Mouse (Mus musculus): ENCODE results near the gene Cda. TPM values are rescaled to one million over a fixed set of nuclear protein-coding genes. Genes with fewer than 3 reads are reported as not detected.
"Not testable (repeated sequence)": the region's sequence is repeated elsewhere in the genome, so short reads cannot be mapped to it uniquely, and the experiment has no call there.

Gene Cda
- total RNA-seq, 2 experiments from 2014 or later, result 3.8 to 4.0 TPM

DNA sequence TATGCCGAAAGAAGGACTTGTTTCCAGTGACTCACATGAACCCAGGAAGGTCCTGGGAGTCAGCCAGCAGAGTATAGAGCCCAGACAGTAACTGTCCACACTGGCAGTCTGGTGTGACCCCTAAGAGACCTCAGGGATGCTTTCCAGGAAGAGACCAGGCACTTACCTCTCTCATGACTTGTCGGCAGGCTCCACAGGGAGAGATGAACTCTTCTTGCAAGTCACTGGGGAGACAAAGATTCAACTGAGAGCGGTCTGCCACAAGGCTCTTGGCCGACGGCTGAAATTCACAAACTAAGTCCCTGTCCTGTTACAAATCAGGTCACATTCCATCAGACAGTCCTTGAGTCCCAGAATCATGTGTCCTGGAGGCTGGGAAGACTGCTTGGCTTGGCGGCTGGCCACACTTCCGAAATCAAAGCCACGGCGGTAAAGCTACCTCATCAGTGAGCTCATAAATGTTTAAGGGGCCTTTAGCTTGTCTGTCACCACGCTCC is 24.4 kb downstream of the Cda start:
- intact Hi-C loops (cut with DNase I), result no loop called here
- no peak for TF ChIP-seq CTCF (IDR thresholded peaks at IDR 0.05)
- Histone ChIP-seq H3K27ac (no peak overlapping the region), H3K4me3 (no peak overlapping the region)
- DNase-seq (ENCODE audit: extremely low spot score in 1 of 2, low spot score in 2 of 2), result no peak

- intact Hi-C loops (cut with DNase I), result no loop called here
- no peak overlapping the region for H3K27ac ChIP-seq
- no peak for TF ChIP-seq CTCF (IDR thresholded peaks at IDR 0.05)
- DNase-seq (ENCODE audit: extremely low spot score in 1 of 2, low spot score in 2 of 2), result no peak
- H3K4me3 ChIP-seq, result no peak overlapping the region
Measured at GRCm38 (mm10) chr4:138342778-138343177, 25.0 kb downstream of the Cda start.

GRCm38 (mm10) chr4:138342048-138342447 is 25.7 kb downstream of the Cda start:
- Histone ChIP-seq H3K27ac (no peak overlapping the region), H3K4me3 (no peak overlapping the region)
- intact Hi-C loops (cut with DNase I), result no loop called here
- TF ChIP-seq CTCF (IDR thresholded peaks at IDR 0.05), result no peak
- DNase-seq (ENCODE audit: extremely low spot score in 1 of 2, low spot score in 2 of 2), result no peak

DNA sequence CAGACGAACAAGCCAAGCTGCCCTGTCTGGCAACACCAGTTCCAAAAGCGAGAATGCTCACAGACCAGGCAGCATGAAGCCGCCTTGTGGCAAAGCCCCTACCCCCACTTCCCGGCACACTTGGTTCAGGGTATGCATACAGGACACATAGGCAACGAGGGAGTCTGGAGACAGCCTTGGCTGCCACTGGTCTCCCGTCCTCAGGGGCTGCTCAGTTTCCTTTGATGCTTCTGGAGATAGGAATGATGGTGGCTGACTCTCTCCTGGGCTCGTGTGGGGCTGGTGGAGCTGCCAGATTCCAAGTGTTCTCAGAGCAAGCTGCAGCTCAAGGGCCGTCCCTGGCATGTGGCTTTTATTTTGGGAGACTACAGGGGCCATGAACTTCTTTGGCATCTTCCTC is 26.4 kb downstream of the Cda start:
- no peak for TF ChIP-seq CTCF (IDR thresholded peaks at IDR 0.05)
- Histone ChIP-seq H3K4me3 (no peak overlapping the region), H3K27ac (no peak overlapping the region)
- DNase-seq (ENCODE audit: extremely low spot score in 1 of 2, low spot score in 2 of 2), result no peak
- intact Hi-C loops (cut with DNase I), result no loop called here

DNA sequence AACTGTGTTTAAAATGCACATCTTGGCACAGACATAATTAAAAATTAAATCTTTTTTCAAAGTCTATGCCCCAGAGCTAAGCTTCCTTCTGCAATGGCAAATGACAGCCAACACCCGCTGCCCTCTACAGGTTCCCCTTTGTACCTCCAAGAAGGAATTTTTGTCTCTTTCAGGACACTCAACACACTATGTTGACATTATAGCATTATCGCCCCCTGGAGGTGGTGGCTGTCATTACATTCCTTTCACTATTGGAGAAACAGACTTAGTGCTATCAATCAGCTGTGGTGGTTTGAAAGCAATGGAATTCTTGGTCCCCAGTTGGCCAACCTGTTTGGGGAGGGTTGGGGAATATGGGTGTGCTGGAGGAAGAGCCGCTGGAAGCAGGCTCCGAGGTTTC is 27.8 kb downstream of the Cda start:
- TF ChIP-seq CTCF (IDR thresholded peaks at IDR 0.05), result peak; percentile 78
- Histone ChIP-seq H3K4me3 (no peak overlapping the region), H3K27ac (no peak overlapping the region)
- peak in 1 of 2 experiments; percentile 55 for DNase-seq (ENCODE audit: extremely low spot score in 1 of 2, low spot score in 2 of 2)
- intact Hi-C loops (cut with DNase I), result no loop called here

GRCm38 (mm10) chr4:138337341-138337740 is 30.5 kb downstream of the Cda start:
- DNase-seq (ENCODE audit: extremely low spot score in 1 of 2, low spot score in 2 of 2), result no peak
- TF ChIP-seq CTCF (IDR thresholded peaks at IDR 0.05), result no peak
- intact Hi-C loops (cut with DNase I), result no loop called here
- Histone ChIP-seq H3K4me3 (no peak overlapping the region), H3K27ac (no peak overlapping the region)

DNA sequence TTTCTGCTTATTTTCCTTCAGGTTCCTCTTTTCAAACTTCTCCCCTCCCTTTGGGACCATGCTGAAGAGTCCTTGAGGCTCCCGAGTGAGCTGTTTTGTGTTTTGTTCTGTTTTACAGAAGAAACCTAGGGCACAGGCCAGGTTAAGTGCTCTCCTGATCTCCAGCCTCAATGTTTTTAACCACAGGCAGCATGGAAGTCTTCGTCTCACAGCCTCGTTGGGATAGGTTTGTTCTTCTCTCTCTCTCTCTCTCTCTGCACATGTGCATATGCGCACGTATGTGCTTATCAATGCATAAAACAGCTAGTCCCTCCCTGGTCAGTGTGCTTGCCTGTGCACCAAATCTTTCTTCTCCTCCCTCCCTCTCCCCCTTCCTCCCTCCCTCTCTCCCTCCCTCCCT is 30.9 kb downstream of the Cda start:
- TF ChIP-seq CTCF (IDR thresholded peaks at IDR 0.05), result no peak
- Histone ChIP-seq H3K4me3 (no peak overlapping the region), H3K27ac (no peak overlapping the region)
- intact Hi-C loops (cut with DNase I), result no loop called here
- no peak for DNase-seq (ENCODE audit: extremely low spot score in 1 of 2, low spot score in 2 of 2)

- TF ChIP-seq CTCF (IDR thresholded peaks at IDR 0.05), result peak; percentile 54
- no peak for DNase-seq (ENCODE audit: extremely low spot score in 1 of 2, low spot score in 2 of 2)
- H3K4me3 ChIP-seq, result no peak overlapping the region
- no peak overlapping the region for H3K27ac ChIP-seq
- intact Hi-C loops (cut with DNase I), result no loop called here
Measured at GRCm38 (mm10) chr4:138335648-138336047, 32.1 kb downstream of the Cda start.

DNA sequence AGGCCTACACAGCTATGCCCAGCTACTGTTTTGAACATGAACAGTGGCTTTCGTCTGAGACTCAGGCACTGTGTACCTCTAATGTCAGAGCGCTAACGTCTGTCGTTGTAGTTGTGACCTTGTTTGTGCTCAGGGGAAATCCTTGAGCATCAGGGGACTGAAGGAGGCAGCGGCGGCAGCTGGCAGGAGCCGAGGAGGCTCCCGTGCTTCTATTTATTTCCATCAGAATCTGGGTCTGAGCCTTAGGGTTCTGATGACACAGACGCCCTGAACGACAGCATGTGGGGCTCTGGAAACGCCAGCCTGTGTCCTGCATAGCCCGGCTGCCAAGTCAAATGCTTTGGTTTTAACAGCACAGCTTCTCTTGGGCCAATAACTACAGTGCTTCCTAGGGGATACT is 32.8 kb downstream of the Cda start:
- intact Hi-C loops (cut with DNase I), result no loop called here
- Histone ChIP-seq H3K27ac (no peak overlapping the region), H3K4me3 (no peak overlapping the region)
- TF ChIP-seq CTCF (IDR thresholded peaks at IDR 0.05), result no peak
- no peak for DNase-seq (ENCODE audit: extremely low spot score in 1 of 2, low spot score in 2 of 2)

DNA sequence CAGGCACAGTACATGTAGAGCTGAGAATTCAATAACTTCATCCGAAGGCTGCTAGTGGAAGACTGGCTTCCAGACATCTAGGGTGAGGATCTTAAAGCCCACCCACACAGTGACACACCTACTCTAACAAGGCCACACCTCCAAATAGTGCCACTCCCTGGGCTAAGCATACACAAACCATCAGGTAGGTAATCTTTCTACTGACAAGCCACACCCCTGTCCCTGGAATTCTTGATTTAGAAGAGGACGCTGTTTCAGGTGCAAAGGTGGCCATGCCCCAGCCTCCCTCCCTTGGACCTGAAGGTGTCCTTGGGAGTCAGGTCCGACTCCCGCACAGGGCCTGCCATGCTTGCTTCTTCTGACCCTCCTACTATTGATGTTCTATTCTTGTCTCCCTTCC is 34.7 kb downstream of the Cda start:
- H3K4me3 ChIP-seq, result no peak overlapping the region
- intact Hi-C loops (cut with DNase I), result no loop called here
- TF ChIP-seq CTCF (IDR thresholded peaks at IDR 0.05), result no peak
- H3K27ac ChIP-seq, result no peak overlapping the region
- no peak for DNase-seq (ENCODE audit: extremely low spot score in 1 of 2, low spot score in 2 of 2)

GRCm38 (mm10) chr4:138331647-138332046 is 36.1 kb downstream of the Cda start:
- no peak for TF ChIP-seq CTCF (IDR thresholded peaks at IDR 0.05)
- intact Hi-C loops (cut with DNase I), result no loop called here
- Histone ChIP-seq H3K4me3 (no peak overlapping the region), H3K27ac (no peak overlapping the region)
- no peak for DNase-seq (ENCODE audit: extremely low spot score in 1 of 2, low spot score in 2 of 2)

GRCm38 (mm10) chr4:138330264-138330671 is 37.5 kb downstream of the Cda start:
- no peak for DNase-seq (ENCODE audit: extremely low spot score in 1 of 2, low spot score in 2 of 2)
- no peak overlapping the region for H3K27ac ChIP-seq
- no peak overlapping the region for H3K4me3 ChIP-seq
- intact Hi-C loops (cut with DNase I), result no loop called here
- no peak for TF ChIP-seq CTCF (IDR thresholded peaks at IDR 0.05)

- intact Hi-C loops (cut with DNase I), result loop anchor here (2.0 kb wide), 1 partner anchor 51 kb away; no protein-coding TSS in a partner anchor
- DNase-seq (ENCODE audit: extremely low spot score in 1 of 2, low spot score in 2 of 2), result no peak
- Histone ChIP-seq H3K27ac (no peak overlapping the region), H3K4me3 (no peak overlapping the region)
- TF ChIP-seq CTCF (IDR thresholded peaks at IDR 0.05), result no peak
Measured at GRCm38 (mm10) chr4:138327891-138328470, 39.8 kb downstream of the Cda start.

DNA sequence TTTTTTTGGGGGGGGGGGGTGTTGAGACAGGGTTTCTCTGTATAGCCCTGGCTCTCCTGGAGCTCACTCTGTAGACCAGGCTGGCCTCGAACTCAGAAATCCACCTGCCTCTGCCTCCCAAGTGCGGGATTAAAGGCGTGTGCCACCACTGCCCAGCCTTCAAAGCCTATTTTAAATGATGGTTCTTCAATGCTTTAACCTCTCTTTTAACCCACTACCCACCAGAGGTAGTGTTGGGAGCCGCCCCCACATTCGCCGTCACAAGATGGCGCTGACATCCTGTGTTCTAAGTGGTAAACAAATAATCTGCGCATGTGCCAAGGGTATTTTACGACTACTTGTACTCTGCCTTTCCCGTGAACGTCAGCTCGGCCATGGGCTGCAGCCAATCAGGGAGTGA is 40.6 kb downstream of the Cda start:
- DNase-seq (ENCODE audit: extremely low spot score in 1 of 2, low spot score in 2 of 2); H3K4me3 ChIP-seq; H3K27ac ChIP-seq; intact Hi-C loops (cut with DNase I): not testable (repeated sequence)

All from left cerebral cortex, adult 2 months (tissue).